Mouse (Mus musculus): Measurements from ENCODE around the gene Plxna4. TPM values are rescaled to one million over a fixed set of nuclear protein-coding genes. Genes with fewer than 3 reads are reported as not detected.

Gene Plxna4
- polyA plus RNA-seq, 1 experiment, result 1.7 TPM

DNA sequence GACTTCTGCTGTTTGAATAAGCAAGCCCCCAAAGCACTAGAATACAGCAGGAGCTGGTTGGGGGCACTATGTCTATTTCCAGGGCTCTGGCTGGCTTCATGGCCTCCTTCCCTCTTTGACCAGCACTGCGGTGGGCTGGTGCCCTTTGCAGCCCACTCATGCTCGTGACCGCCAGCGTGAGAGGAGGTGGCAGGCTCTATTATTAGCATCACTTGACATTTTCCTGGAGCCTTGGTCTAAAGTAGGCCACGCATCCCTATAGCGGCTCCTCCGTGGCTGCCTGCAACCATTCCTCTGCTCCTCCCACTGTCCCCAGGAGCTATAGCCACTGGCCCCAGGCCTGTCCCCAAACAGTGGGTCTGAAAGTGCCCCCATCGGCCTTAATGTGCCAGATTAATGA, 367.2 kb downstream of the Plxna4 start:
- Histone ChIP-seq H3K4me3 (ENCODE audit: insufficient read depth, low read length) (no peak overlapping the region), H3K4me1 (ENCODE audit: control insufficient read depth, insufficient read depth, low read length) (no peaks in the 10 kb centered on the region), H3K27ac (ENCODE audit: insufficient read depth, low read length) (no peak overlapping the region)
- TF ChIP-seq CTCF (IDR thresholded peaks at IDR 0.05; ENCODE audit: borderline replicate concordance, insufficient read depth, low read length) (no peak), POLR2A (IDR thresholded peaks at IDR 0.05; ENCODE audit: low read depth, low read length) (no peak)

- TF ChIP-seq POLR2A (IDR thresholded peaks at IDR 0.05; ENCODE audit: low read depth, low read length), result no peak
- no peak for TF ChIP-seq CTCF (IDR thresholded peaks at IDR 0.05; ENCODE audit: borderline replicate concordance, insufficient read depth, low read length)
- H3K4me3 ChIP-seq (ENCODE audit: insufficient read depth, low read length), result no peak overlapping the region
- H3K4me1 ChIP-seq (ENCODE audit: control insufficient read depth, insufficient read depth, low read length), result no peaks in the 10 kb centered on the region
- H3K27ac ChIP-seq (ENCODE audit: insufficient read depth, low read length), result no peak overlapping the region
Observed at GRCm38 (mm10) chr6:32218544-32218943, 369.4 kb downstream of the Plxna4 start.

DNA sequence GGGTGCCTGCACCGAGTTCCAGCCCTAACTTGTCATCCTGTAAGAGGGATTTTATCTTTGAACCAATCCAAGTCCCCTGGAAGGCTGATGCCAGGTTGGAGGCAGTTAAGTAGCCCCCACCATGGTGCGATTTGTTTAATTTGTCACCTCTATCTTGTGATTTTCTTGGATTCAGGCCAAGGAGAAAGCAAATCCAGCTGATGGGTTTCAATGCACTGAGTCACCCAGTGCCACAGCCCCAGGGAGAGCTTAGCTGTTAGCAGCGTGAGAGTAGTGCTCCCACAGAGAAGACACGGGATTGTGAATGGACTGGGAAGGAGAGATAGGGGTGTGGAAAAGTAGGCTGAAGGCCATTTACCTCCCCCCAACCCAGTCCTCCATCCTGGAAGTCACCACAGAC, 375.6 kb downstream of the Plxna4 start:
- Histone ChIP-seq H3K4me3 (ENCODE audit: insufficient read depth, low read length) (no peak overlapping the region), H3K4me1 (ENCODE audit: control insufficient read depth, insufficient read depth, low read length) (no peaks in the 10 kb centered on the region), H3K27ac (ENCODE audit: insufficient read depth, low read length) (no peak overlapping the region)
- TF ChIP-seq CTCF (IDR thresholded peaks at IDR 0.05; ENCODE audit: borderline replicate concordance, insufficient read depth, low read length) (no peak), POLR2A (IDR thresholded peaks at IDR 0.05; ENCODE audit: low read depth, low read length) (no peak)

DNA sequence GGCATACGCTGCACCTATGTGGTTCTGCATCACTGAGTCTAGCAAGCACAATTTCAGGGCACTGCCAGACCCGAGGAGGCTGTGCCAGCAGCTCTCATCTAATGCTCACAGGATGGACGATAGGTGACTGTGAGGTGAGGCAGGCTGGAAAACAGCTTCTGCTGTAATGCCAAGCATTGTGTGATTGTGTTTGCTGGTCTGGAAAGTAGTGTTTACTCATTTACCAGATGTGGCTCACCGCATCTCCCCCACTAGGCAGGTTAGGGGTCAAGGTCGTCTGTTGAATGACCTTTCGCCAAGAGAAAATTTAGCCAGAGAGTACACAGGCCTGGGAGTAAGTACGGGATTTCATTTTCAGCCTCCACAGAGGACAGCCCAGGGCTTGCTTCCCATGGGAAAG, 377.9 kb downstream of the Plxna4 start:
- no peak overlapping the region for H3K4me3 ChIP-seq (ENCODE audit: insufficient read depth, low read length)
- TF ChIP-seq CTCF (IDR thresholded peaks at IDR 0.05; ENCODE audit: borderline replicate concordance, insufficient read depth, low read length), result no peak
- no peak for TF ChIP-seq POLR2A (IDR thresholded peaks at IDR 0.05; ENCODE audit: low read depth, low read length)

GRCm38 (mm10) chr6:32208951-32209350, 379.0 kb downstream of the Plxna4 start:
- TF ChIP-seq CTCF (IDR thresholded peaks at IDR 0.05; ENCODE audit: borderline replicate concordance, insufficient read depth, low read length) (no peak), POLR2A (IDR thresholded peaks at IDR 0.05; ENCODE audit: low read depth, low read length) (no peak)
- Histone ChIP-seq H3K4me1 (ENCODE audit: control insufficient read depth, insufficient read depth, low read length) (no peaks in the 10 kb centered on the region), H3K27ac (ENCODE audit: insufficient read depth, low read length) (no peak overlapping the region), H3K4me3 (ENCODE audit: insufficient read depth, low read length) (no peak overlapping the region)

More for the DNA sequence above, 377.9 kb downstream of the Plxna4 start:
- no peaks in the 10 kb centered on the region for H3K4me1 ChIP-seq (ENCODE audit: control insufficient read depth, insufficient read depth, low read length)
- no peak overlapping the region for H3K27ac ChIP-seq (ENCODE audit: insufficient read depth, low read length)

GRCm38 (mm10) chr6:32204253-32204652, 383.7 kb downstream of the Plxna4 start:
- TF ChIP-seq CTCF (IDR thresholded peaks at IDR 0.05; ENCODE audit: borderline replicate concordance, insufficient read depth, low read length) (no peak), POLR2A (IDR thresholded peaks at IDR 0.05; ENCODE audit: low read depth, low read length) (no peak)
- H3K27ac ChIP-seq (ENCODE audit: insufficient read depth, low read length), result no peak overlapping the region
- no peak overlapping the region for H3K4me3 ChIP-seq (ENCODE audit: insufficient read depth, low read length)
- H3K4me1 ChIP-seq (ENCODE audit: control insufficient read depth, insufficient read depth, low read length), result no peaks in the 10 kb centered on the region

GRCm38 (mm10) chr6:32203389-32203788, 384.6 kb downstream of the Plxna4 start:
- Histone ChIP-seq H3K4me3 (ENCODE audit: insufficient read depth, low read length) (no peak overlapping the region), H3K27ac (ENCODE audit: insufficient read depth, low read length) (no peak overlapping the region), H3K4me1 (ENCODE audit: control insufficient read depth, insufficient read depth, low read length) (no peaks in the 10 kb centered on the region)
- no peak for TF ChIP-seq CTCF (IDR thresholded peaks at IDR 0.05; ENCODE audit: borderline replicate concordance, insufficient read depth, low read length)
- no peak for TF ChIP-seq POLR2A (IDR thresholded peaks at IDR 0.05; ENCODE audit: low read depth, low read length)

- no peak for TF ChIP-seq POLR2A (IDR thresholded peaks at IDR 0.05; ENCODE audit: low read depth, low read length)
- no peak for TF ChIP-seq CTCF (IDR thresholded peaks at IDR 0.05; ENCODE audit: borderline replicate concordance, insufficient read depth, low read length)
- H3K4me3 ChIP-seq (ENCODE audit: insufficient read depth, low read length), result no peak overlapping the region
- no peak overlapping the region for H3K27ac ChIP-seq (ENCODE audit: insufficient read depth, low read length)
- no peaks in the 10 kb centered on the region for H3K4me1 ChIP-seq (ENCODE audit: control insufficient read depth, insufficient read depth, low read length)
Observed at GRCm38 (mm10) chr6:32202664-32203192, 385.3 kb downstream of the Plxna4 start.

- Histone ChIP-seq H3K27ac (ENCODE audit: insufficient read depth, low read length) (no peak overlapping the region), H3K4me1 (ENCODE audit: control insufficient read depth, insufficient read depth, low read length) (no peaks in the 10 kb centered on the region), H3K4me3 (ENCODE audit: insufficient read depth, low read length) (no peak overlapping the region)
- TF ChIP-seq CTCF (IDR thresholded peaks at IDR 0.05; ENCODE audit: borderline replicate concordance, insufficient read depth, low read length) (no peak), POLR2A (IDR thresholded peaks at IDR 0.05; ENCODE audit: low read depth, low read length) (no peak)
Observed at GRCm38 (mm10) chr6:32201506-32201905, 386.5 kb downstream of the Plxna4 start.

- H3K4me3 ChIP-seq (ENCODE audit: insufficient read depth, low read length), result no peak overlapping the region
- no peaks in the 10 kb centered on the region for H3K4me1 ChIP-seq (ENCODE audit: control insufficient read depth, insufficient read depth, low read length)
- no peak overlapping the region for H3K27ac ChIP-seq (ENCODE audit: insufficient read depth, low read length)
- TF ChIP-seq CTCF (IDR thresholded peaks at IDR 0.05; ENCODE audit: borderline replicate concordance, insufficient read depth, low read length) (no peak), POLR2A (IDR thresholded peaks at IDR 0.05; ENCODE audit: low read depth, low read length) (no peak)
Observed at GRCm38 (mm10) chr6:32199616-32200015, 388.4 kb downstream of the Plxna4 start.

- TF ChIP-seq POLR2A (IDR thresholded peaks at IDR 0.05; ENCODE audit: low read depth, low read length) (no peak), CTCF (IDR thresholded peaks at IDR 0.05; ENCODE audit: borderline replicate concordance, insufficient read depth, low read length) (no peak)
- Histone ChIP-seq H3K27ac (ENCODE audit: insufficient read depth, low read length) (no peak overlapping the region), H3K4me3 (ENCODE audit: insufficient read depth, low read length) (no peak overlapping the region), H3K4me1 (ENCODE audit: control insufficient read depth, insufficient read depth, low read length) (no peaks in the 10 kb centered on the region)
Observed at GRCm38 (mm10) chr6:32196913-32197312, 391.1 kb downstream of the Plxna4 start.
